Mouse (Mus musculus): ENCODE measurements around the gene 3110009E18Rik. TPM values are rescaled to one million over a fixed set of nuclear protein-coding genes. Genes with fewer than 3 reads are reported as not detected.

Gene 3110009E18Rik
- polyA plus RNA-seq (2015; fragmentation: Nextera tagmentation; extraction: Ambion mirVana): 13.2 and 14.6 TPM in 2 replicates

DNA sequence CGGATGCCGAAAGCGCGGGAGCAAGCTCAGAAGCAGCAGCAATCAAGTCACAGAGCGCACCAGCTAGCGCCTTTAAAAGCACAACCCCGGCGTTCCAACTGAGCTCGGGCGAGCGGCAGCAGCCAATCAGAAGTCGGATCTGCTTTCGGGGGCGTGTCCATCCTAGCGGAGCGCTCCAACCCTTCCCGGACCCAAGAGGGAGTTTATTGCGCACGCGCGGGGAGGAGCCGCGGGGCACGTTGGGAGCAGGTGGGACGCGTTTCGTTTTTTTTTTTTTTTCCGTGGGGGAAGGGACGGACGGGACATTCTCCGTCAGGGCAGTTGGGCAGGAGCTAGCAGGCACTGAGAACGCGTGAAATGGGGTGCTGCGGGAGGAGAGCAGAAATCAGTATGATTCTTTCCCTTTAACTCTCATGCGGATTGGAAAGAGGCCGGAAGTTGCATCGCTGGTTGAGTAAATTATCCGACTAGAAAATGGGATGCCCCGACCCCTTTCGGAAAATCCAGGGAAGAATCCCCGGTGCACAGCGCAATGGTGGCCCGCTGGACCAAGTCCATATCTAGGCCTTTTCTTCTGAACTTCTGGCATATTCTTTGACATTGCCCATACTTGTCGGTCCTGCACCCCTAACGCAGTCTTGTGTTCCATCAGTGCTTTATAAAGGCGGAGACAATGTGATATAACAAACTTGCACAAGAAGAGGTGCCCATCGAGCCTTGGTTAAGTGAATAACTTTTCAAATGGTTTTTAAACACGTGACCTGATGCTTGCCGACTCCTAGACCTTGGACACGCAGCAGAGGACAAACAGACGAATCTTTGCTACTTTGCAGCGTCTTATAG is at the start of gene 3110009E18Rik, which contains the start of gene Dbi:
Gene 3110009E18Rik, plus strand, starts transcription at position 219 of the 843 bp plus-strand sequence.
Gene Dbi, minus strand, starts transcription at position 110 of the 843 bp plus-strand sequence.
- WGBS: 1% methylated on average over 52 of the region's 52 CpGs

DNA sequence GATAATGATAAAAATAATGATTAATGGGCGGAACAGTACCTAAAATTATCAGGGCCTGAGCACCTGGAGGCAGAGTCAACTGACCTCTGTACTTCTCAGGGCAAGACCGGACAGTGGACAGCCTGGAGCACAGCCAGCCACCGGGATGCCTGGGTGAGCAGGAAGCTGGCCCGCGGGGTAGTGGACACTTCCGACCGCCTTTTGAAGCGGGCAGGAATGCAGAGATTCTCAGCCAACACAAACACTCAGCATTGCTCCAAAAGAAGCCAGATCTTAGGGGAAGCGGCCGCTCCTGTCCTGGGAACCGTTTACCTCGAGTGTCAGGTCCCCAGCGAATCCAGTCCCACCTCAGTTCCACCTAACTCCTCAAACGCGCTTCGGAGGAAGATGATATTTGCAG is 48.1 kb upstream of the 3110009E18Rik start:
- Histone ChIP-seq H3K27me3 (replicated peaks; ENCODE audit: control insufficient read depth, insufficient read depth, low read length) (no peaks in the 10 kb centered on the region), H3K27ac (ENCODE audit: low read length) (peak overlapping the region; percentile 55; the same call in 1 of the 2 replicates), H3K9ac (ENCODE audit: low read depth, low read length) (peak overlapping the region; percentile 72), H3K9me3 (ENCODE audit: control insufficient read depth, low read length) (no peaks in the 10 kb centered on the region), H3K4me1 (ENCODE audit: control insufficient read depth, insufficient read depth, low read length) (peaks cover 32% of the 10 kb centered on the region), H3K36me3 (ENCODE audit: control insufficient read depth, insufficient read depth, low read length) (no peaks in the 10 kb centered on the region), H3K4me3 (ENCODE audit: low read length) (peak overlapping the region; percentile 53), H3K4me2 (ENCODE audit: low read depth, low read length) (peak overlapping the region; percentile 89)
- WGBS: 7% methylated on average over 16 of the region's 16 CpGs
- no peak for ATAC-seq

More for the DNA sequence above, at the start of gene 3110009E18Rik, which contains the start of gene Dbi:
- Histone ChIP-seq H3K36me3 (ENCODE audit: control insufficient read depth, insufficient read depth, low read length) (peaks cover 1% of the 10 kb centered on the region; the same call in 1 of the 2 replicates), H3K4me3 (ENCODE audit: low read length) (peak within 1 kb of the TSS; percentile 72), H3K27me3 (replicated peaks; ENCODE audit: control insufficient read depth, insufficient read depth, low read length) (no peaks in the 10 kb centered on the region), H3K27ac (ENCODE audit: low read length) (peak within 1 kb of the TSS; percentile 96), H3K4me1 (ENCODE audit: control insufficient read depth, insufficient read depth, low read length) (peaks cover 28% of the 10 kb centered on the region), H3K4me2 (ENCODE audit: low read depth, low read length) (peak within 1 kb of the TSS; percentile 79), H3K9me3 (ENCODE audit: control insufficient read depth, low read length) (no peaks in the 10 kb centered on the region), H3K9ac (ENCODE audit: low read depth, low read length) (peak within 1 kb of the TSS; percentile 79)
- ATAC-seq: peak; percentile 88

DNA sequence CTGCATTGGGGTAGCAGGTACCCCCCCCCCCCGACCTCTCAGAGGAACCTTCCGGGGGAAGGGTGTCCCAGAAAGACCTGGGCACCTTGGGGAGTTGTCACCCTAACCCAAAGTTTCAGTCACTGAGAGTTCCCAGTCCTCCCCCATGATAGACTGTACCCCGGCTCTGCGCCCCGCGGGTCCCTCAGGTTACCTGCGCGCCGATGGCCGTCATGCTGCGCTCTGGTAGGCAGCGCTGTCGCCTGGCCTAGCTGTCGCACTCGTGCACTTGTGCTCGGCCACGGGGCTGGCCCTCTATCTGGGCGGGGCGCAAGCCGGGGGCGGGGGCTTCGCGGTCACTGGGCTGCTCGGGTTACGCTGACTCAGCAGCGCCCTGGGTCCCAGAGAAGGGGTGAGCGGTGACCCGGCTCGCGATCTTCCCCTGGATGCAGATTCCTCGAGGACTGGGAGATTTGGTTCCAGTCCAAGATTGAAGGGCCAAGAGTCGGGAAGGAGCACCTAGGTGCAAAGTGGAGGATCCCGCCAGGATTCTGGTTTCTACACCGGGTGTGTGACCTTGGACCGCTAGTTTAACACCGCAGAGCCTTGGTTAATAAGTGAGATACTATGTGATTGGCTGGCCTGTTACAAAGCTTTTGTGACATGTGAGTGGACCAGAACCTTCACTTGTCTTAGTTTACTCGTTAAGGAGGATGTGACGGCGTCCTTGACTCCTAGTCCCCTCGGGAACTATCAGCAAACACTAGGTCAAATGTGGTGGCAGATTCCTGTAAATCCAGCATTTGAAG is 47.3 kb upstream of the 3110009E18Rik start, which contains the start of gene Tmem37:
Gene Tmem37, minus strand, starts transcription at position 556 of the 788 bp plus-strand sequence.
- Histone ChIP-seq H3K4me3 (ENCODE audit: low read length) (peak within 1 kb of the TSS; percentile 53), H3K27me3 (replicated peaks; ENCODE audit: control insufficient read depth, insufficient read depth, low read length) (no peaks in the 10 kb centered on the region), H3K4me2 (ENCODE audit: low read depth, low read length) (peak within 1 kb of the TSS; percentile 89), H3K27ac (ENCODE audit: low read length) (peak within 1 kb of the TSS; percentile 57), H3K9me3 (ENCODE audit: control insufficient read depth, low read length) (no peaks in the 10 kb centered on the region), H3K4me1 (ENCODE audit: control insufficient read depth, insufficient read depth, low read length) (peaks cover 32% of the 10 kb centered on the region), H3K36me3 (ENCODE audit: control insufficient read depth, insufficient read depth, low read length) (no peaks in the 10 kb centered on the region), H3K9ac (ENCODE audit: low read depth, low read length) (peak within 1 kb of the TSS; percentile 72)
- WGBS: 2% methylated on average over 40 of the region's 40 CpGs
- ATAC-seq: peak; percentile 88

DNA sequence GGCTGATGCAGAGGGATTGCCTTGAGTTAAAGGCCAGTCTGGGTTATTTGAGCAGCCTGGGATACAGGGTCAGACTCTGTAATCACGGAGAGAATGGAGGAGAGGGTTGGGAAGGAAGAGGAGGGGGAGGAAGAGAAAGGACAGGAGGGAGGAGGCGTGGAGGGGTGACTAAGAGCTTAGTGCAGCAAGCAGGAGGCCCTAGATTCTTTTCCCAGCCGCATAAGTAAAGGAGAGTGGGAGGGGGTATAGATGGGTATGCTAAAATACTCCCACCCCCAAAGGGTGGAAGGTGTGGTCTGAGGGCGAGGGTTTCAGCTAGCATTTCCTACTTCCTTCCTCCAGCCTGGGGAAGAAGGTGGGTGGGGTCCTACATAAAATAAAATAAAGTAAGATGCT is 46.7 kb upstream of the 3110009E18Rik start:
- peak; percentile 4; the same call in 1 of the 2 replicates for ATAC-seq
- 24% methylated on average over 4 of the region's 4 CpGs for WGBS
- H3K27ac ChIP-seq (ENCODE audit: low read length): peak overlapping the region; percentile 29
- H3K4me3 ChIP-seq (ENCODE audit: low read length): peak overlapping the region; percentile 53; the same call in 1 of the 2 replicates
- H3K4me2 ChIP-seq (ENCODE audit: low read depth, low read length): peak overlapping the region; percentile 89
- no peaks in the 10 kb centered on the region for H3K9me3 ChIP-seq (ENCODE audit: control insufficient read depth, low read length)
- peaks cover 32% of the 10 kb centered on the region for H3K4me1 ChIP-seq (ENCODE audit: control insufficient read depth, insufficient read depth, low read length)
- no peaks in the 10 kb centered on the region for H3K27me3 ChIP-seq (replicated peaks; ENCODE audit: control insufficient read depth, insufficient read depth, low read length)
- H3K36me3 ChIP-seq (ENCODE audit: control insufficient read depth, insufficient read depth, low read length): no peaks in the 10 kb centered on the region
- H3K9ac ChIP-seq (ENCODE audit: low read depth, low read length): peak overlapping the region; percentile 72; the same call in 1 of the 2 replicates

DNA sequence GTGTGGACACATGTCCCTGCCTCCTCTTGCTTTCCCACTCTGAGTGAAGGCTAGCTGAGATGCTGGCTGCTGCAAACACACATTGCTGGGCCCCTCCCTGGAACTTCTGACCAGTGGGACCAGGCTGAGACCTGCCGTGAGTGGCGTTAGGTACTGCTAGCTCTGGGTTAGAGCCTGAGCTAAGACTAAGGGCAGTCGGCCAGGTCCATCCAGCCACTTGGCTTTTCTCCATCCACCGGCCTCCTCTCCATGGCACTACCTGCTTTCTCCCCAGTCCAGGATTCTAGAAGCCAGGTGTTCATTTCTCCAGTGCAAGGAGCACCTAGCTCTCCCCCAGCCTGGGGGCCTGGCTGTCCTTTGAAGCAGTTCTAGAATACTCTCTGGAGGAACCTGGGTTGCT is 46.1 kb upstream of the 3110009E18Rik start:
- H3K27ac ChIP-seq (ENCODE audit: low read length): peak overlapping the region; percentile 45; the same call in 1 of the 2 replicates
- whole genome bisulfite sequencing: 75% methylated on average over 4 of the region's 4 CpGs
- no peak overlapping the region for H3K4me2 ChIP-seq (ENCODE audit: low read depth, low read length)
- H3K4me3 ChIP-seq (ENCODE audit: low read length): no peak overlapping the region
- no peak for ATAC-seq
- peaks cover 28% of the 10 kb centered on the region for H3K4me1 ChIP-seq (ENCODE audit: control insufficient read depth, insufficient read depth, low read length)
- no peak overlapping the region for H3K9ac ChIP-seq (ENCODE audit: low read depth, low read length)
- no peaks in the 10 kb centered on the region for H3K36me3 ChIP-seq (ENCODE audit: control insufficient read depth, insufficient read depth, low read length)
- no peaks in the 10 kb centered on the region for H3K9me3 ChIP-seq (ENCODE audit: control insufficient read depth, low read length)
- H3K27me3 ChIP-seq (replicated peaks; ENCODE audit: control insufficient read depth, insufficient read depth, low read length): no peaks in the 10 kb centered on the region

DNA sequence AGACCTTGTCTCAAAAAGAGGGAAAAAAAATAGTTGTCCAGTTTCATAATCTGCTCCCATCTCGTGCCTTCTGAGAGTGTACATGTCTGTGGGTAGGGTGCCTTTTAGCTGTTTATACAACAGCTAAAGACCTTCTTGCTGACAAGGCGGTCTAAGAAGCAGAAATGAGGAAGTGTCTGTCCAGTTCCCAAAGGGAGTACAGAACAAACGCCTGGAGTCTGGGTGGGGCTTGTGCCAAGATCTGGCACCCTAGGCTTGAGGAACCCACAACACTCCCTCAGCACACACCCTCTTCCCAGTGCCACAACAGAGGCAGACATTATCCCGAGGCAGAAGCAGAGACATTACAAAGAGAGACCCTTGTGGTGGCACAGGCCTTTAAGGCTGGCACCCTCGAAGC is 45.5 kb upstream of the 3110009E18Rik start:
- H3K4me3 ChIP-seq (ENCODE audit: low read length): no peak overlapping the region
- no peak for ATAC-seq
- H3K9me3 ChIP-seq (ENCODE audit: control insufficient read depth, low read length): no peaks in the 10 kb centered on the region
- H3K27me3 ChIP-seq (replicated peaks; ENCODE audit: control insufficient read depth, insufficient read depth, low read length): no peaks in the 10 kb centered on the region
- H3K27ac ChIP-seq (ENCODE audit: low read length): no peak overlapping the region
- no peak overlapping the region for H3K4me2 ChIP-seq (ENCODE audit: low read depth, low read length)
- H3K9ac ChIP-seq (ENCODE audit: low read depth, low read length): peak overlapping the region; percentile 40; the same call in 1 of the 2 replicates
- peaks cover 23% of the 10 kb centered on the region for H3K4me1 ChIP-seq (ENCODE audit: control insufficient read depth, insufficient read depth, low read length)
- WGBS: 70% methylated on average over 5 of the region's 5 CpGs
- H3K36me3 ChIP-seq (ENCODE audit: control insufficient read depth, insufficient read depth, low read length): no peaks in the 10 kb centered on the region

DNA sequence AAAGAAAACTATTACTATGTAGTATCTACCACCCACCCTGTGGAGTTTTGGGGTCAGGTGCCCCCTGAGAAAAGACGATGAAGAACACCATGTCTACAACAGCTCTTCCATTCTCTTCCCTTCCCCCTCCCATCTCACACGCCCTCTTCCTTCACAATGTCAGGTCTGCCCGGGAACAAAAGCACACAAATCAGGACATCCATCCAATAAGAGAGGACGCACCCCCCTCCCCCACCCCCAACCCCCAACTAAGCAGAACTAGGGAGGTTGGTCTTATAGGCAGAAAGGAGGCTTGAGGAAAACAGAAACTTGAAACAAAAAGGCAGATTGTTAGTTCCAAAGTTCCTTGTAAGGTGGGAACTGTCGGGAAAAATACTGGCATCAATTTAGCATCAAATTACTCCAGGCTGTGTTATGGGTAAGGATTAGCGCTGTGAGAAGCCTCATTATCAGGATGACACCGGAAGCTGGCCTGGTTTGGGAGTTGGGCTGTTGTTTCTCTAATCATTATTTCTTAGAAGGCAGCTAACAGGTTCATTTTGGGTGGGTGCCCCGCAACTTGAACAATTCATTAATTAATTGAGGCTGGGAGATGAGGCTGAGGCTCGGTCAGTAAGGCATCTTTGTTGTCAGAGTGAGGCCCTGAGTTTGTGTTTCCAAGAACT is 43.1 kb upstream of the 3110009E18Rik start:
- Histone ChIP-seq H3K9ac (ENCODE audit: low read depth, low read length) (no peak overlapping the region), H3K36me3 (ENCODE audit: control insufficient read depth, insufficient read depth, low read length) (no peaks in the 10 kb centered on the region), H3K4me3 (ENCODE audit: low read length) (no peak overlapping the region), H3K4me2 (ENCODE audit: low read depth, low read length) (no peak overlapping the region), H3K27me3 (replicated peaks; ENCODE audit: control insufficient read depth, insufficient read depth, low read length) (no peaks in the 10 kb centered on the region), H3K27ac (ENCODE audit: low read length) (no peak overlapping the region), H3K9me3 (ENCODE audit: control insufficient read depth, low read length) (no peaks in the 10 kb centered on the region), H3K4me1 (ENCODE audit: control insufficient read depth, insufficient read depth, low read length) (peaks cover 31% of the 10 kb centered on the region)
- ATAC-seq: no peak
- WGBS: 32% methylated on average over 9 of the region's 9 CpGs

DNA sequence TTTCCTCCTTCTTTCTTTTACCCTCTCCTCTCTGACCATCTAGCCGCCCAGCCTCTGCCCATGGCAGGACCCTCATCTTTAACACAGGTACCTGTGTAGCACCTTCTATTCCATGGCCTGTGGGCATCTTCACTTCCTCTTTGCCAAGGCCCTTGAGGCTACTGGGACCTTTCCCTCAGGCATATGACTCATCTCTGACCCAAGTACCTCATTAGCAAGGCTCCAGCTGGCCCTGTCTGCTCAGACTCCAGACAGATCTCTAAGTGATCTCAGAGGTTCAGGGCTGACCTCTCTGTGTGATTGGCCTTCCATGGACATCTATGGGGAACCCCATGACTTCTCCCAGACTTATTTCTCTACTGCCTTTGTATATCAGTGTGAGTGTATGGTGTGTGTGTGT is 40.4 kb upstream of the 3110009E18Rik start:
- 100% methylated on average over 1 of the region's 1 CpGs for WGBS
- H3K9ac ChIP-seq (ENCODE audit: low read depth, low read length): no peak overlapping the region
- no peak overlapping the region for H3K4me2 ChIP-seq (ENCODE audit: low read depth, low read length)
- no peaks in the 10 kb centered on the region for H3K27me3 ChIP-seq (replicated peaks; ENCODE audit: control insufficient read depth, insufficient read depth, low read length)
- no peak overlapping the region for H3K4me3 ChIP-seq (ENCODE audit: low read length)
- no peaks in the 10 kb centered on the region for H3K9me3 ChIP-seq (ENCODE audit: control insufficient read depth, low read length)
- H3K36me3 ChIP-seq (ENCODE audit: control insufficient read depth, insufficient read depth, low read length): no peaks in the 10 kb centered on the region
- peaks cover 33% of the 10 kb centered on the region for H3K4me1 ChIP-seq (ENCODE audit: control insufficient read depth, insufficient read depth, low read length)
- H3K27ac ChIP-seq (ENCODE audit: low read length): no peak overlapping the region
- no peak for ATAC-seq

Measured in intestine, embryonic 16.5 days (tissue).